Mouse (Mus musculus): Measurements from ENCODE around the gene Ak8. TPM values are rescaled to one million over a fixed set of nuclear protein-coding genes. Genes with fewer than 3 reads are reported as not detected.

Gene Ak8
- polyA plus RNA-seq, 1 experiment: 0.06 TPM

DNA sequence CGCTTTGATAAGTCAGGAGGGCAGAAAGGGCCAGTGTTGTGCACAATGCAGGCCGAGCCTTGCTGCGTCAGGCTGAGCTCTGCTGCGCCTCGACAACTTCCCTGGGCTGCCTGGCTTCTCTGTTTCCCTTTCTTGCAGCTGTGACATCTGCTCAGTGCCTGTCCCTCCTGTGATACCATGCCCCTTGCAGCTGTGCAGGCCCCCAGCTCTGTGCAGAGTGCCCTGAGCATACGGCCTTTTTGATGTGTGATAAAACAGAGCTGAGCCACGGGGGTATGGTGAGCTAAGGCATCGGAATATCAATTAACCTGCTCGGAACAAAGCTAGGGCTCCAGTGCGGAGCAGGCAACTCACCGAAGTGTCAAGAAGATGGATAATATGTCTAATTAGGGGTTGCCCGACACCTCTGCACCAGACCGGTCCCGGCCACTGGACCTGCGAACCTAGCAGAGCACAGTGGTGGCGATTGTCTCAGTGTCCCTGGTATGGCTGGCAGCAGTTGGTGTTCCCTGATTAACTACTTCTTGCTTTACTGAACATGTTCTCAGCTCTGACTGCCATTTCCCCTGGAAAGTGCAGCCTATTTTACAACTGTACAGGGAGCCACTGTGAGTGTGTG, 27.9 kb downstream of the Ak8 start:
- Histone ChIP-seq H3K27ac (ENCODE audit: insufficient read depth, low read depth, low read length) (no peak overlapping the region), H3K4me1 (ENCODE audit: control insufficient read depth, insufficient read depth, insufficient read length, low read length) (no peaks in the 10 kb centered on the region), H3K27me3 (ENCODE audit: control insufficient read depth, insufficient read depth, low read length) (no peaks in the 10 kb centered on the region), H3K4me3 (ENCODE audit: low read depth, low read length) (no peak overlapping the region), H3K36me3 (ENCODE audit: control insufficient read depth, insufficient read depth, low read length) (no peaks in the 10 kb centered on the region)
- 58% methylated on average over 16 of the region's 16 CpGs for WGBS
- TF ChIP-seq POLR2A (IDR thresholded peaks at IDR 0.05; ENCODE audit: low read depth, low read length) (no peak), CTCF (IDR thresholded peaks at IDR 0.05; ENCODE audit: extremely low read depth, insufficient read length, insufficient replicate concordance, low read depth, low read length) (no peak)

DNA sequence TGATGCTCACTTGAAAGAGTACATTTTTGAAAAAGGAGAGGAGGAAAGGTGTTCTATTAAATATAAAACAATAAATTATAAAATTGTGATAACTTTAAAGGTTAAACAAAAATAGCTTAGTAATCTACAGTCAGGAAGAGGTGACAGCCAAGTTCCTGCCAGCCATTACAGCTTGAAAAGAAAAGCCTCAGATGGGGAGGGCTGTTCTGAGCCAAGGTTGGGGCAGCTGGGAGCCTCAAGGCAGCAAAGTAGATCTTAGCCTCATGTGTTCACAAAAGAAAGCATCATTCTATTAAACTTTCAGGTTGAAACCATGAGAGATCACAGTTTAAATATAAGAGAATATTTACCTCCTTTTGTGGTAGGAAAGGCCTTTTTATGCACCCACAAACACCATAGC, 30.7 kb downstream of the Ak8 start:
- Histone ChIP-seq H3K27me3 (ENCODE audit: control insufficient read depth, insufficient read depth, low read length) (no peaks in the 10 kb centered on the region), H3K4me3 (ENCODE audit: low read depth, low read length) (no peak overlapping the region), H3K36me3 (ENCODE audit: control insufficient read depth, insufficient read depth, low read length) (no peaks in the 10 kb centered on the region), H3K27ac (ENCODE audit: insufficient read depth, low read depth, low read length) (no peak overlapping the region), H3K4me1 (ENCODE audit: control insufficient read depth, insufficient read depth, insufficient read length, low read length) (no peaks in the 10 kb centered on the region)
- TF ChIP-seq POLR2A (IDR thresholded peaks at IDR 0.05; ENCODE audit: low read depth, low read length) (no peak), CTCF (IDR thresholded peaks at IDR 0.05; ENCODE audit: extremely low read depth, insufficient read length, insufficient replicate concordance, low read depth, low read length) (no peak)

DNA sequence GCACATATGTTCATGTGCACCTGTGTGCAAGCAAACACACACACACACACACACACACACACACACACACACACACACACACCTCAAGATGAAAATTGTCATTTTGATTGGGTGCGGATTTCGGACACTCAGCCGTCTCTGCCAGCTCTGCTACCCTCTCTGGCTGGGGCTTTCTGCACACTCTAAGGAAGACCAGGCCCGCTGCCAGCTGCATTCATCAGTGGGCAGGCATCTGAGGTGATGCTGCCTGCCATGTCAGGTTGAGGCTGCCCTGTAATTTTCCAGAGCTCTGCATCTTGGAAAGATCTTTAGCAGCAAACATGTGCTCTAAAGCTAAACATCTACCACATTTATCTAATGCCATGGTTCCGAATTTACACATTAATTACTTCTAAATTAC, 37.1 kb downstream of the Ak8 start:
- Histone ChIP-seq H3K36me3 (ENCODE audit: control insufficient read depth, insufficient read depth, low read length) (no peaks in the 10 kb centered on the region), H3K4me3 (ENCODE audit: low read depth, low read length) (no peak overlapping the region), H3K27ac (ENCODE audit: insufficient read depth, low read depth, low read length) (no peak overlapping the region), H3K4me1 (ENCODE audit: control insufficient read depth, insufficient read depth, insufficient read length, low read length) (no peaks in the 10 kb centered on the region), H3K27me3 (ENCODE audit: control insufficient read depth, insufficient read depth, low read length) (no peaks in the 10 kb centered on the region)
- 79% methylated on average over 5 of the region's 5 CpGs for WGBS
- no peak for TF ChIP-seq CTCF (IDR thresholded peaks at IDR 0.05; ENCODE audit: extremely low read depth, insufficient read length, insufficient replicate concordance, low read depth, low read length)
- no peak for TF ChIP-seq POLR2A (IDR thresholded peaks at IDR 0.05; ENCODE audit: low read depth, low read length)

DNA sequence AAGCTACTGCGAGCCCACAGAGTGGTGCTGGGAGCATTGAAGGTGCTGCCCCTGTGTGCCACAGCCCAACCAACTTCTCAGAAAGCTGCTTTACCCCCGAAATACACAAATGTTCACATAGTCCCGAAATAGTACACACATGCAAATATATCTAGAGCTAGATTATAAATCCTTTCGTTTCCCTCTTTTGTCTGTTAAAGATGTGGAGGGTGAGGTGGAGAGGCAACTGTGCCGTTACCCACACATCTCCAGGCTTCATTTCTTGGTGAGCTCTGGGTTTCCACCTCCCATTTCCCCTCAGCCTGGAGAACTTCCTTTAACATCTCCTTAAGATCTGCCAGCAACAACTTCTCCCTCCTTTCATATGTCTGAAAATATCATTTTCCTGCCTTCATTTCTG, 40.2 kb downstream of the Ak8 start:
- Histone ChIP-seq H3K4me1 (ENCODE audit: control insufficient read depth, insufficient read depth, insufficient read length, low read length) (no peaks in the 10 kb centered on the region), H3K4me3 (ENCODE audit: low read depth, low read length) (no peak overlapping the region), H3K27me3 (ENCODE audit: control insufficient read depth, insufficient read depth, low read length) (no peaks in the 10 kb centered on the region), H3K27ac (ENCODE audit: insufficient read depth, low read depth, low read length) (no peak overlapping the region), H3K36me3 (ENCODE audit: control insufficient read depth, insufficient read depth, low read length) (no peaks in the 10 kb centered on the region)
- 74% methylated on average over 5 of the region's 5 CpGs for WGBS
- TF ChIP-seq POLR2A (IDR thresholded peaks at IDR 0.05; ENCODE audit: low read depth, low read length) (no peak), CTCF (IDR thresholded peaks at IDR 0.05; ENCODE audit: extremely low read depth, insufficient read length, insufficient replicate concordance, low read depth, low read length) (no peak)

DNA sequence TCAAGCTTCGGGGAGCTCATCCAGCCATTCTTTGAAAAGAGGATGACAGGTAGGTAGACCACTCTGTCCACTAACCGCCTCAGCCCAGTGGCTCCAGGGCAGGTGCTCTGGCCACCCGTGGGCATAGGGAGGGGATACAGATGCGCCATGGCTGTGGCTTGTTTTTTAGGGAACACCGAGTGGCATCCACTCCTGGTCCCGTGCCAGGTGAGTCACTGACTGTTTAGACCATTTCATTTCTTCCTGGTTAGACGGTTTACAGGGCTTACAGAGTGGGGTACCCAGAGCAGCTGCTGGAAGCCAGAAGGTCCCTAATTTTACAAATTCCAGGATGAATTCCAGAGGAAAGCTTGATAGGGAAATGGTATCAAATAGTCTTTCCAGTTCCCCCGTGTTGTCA, 42.7 kb downstream of the Ak8 start:
- no peak overlapping the region for H3K4me3 ChIP-seq (ENCODE audit: low read depth, low read length)
- WGBS: 61% methylated on average over 8 of the region's 8 CpGs
- no peak for TF ChIP-seq CTCF (IDR thresholded peaks at IDR 0.05; ENCODE audit: extremely low read depth, insufficient read length, insufficient replicate concordance, low read depth, low read length)
- TF ChIP-seq POLR2A (IDR thresholded peaks at IDR 0.05; ENCODE audit: low read depth, low read length): no peak

DNA sequence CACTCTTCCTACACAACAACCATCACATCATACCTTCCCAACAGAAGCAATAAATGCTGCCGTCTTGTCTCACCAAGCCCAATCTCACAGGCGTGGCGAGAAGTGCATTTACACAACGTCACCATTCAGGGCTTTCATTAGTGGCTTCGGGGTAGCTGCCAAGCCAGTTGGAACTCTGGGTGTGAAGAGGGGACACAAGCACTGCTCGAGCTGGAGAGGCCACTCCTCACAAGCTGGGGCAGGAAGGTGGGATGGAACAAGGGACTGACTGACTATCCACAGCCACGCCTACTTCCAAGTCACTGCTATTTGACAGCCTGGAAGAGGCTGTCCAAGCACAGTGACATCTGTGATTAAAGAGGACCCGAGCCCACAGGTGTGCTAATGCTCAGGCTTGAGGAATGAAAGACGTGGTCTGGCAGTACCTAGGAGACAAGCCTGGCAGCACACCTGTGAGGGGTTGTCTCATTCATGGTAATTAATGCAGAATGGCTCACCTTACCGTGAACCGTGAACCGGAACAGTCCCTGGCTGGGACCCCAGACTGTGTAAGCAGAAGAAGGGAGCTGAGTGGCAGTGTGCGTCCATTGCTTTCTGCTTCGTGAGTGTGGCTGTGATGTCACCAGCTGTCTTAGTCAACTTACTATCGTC, 46.8 kb downstream of the Ak8 start:
- Histone ChIP-seq H3K27ac (ENCODE audit: insufficient read depth, low read depth, low read length) (no peak overlapping the region), H3K27me3 (ENCODE audit: control insufficient read depth, insufficient read depth, low read length) (no peaks in the 10 kb centered on the region; the same call in 1 of the 2 replicates), H3K36me3 (ENCODE audit: control insufficient read depth, insufficient read depth, low read length) (no peaks in the 10 kb centered on the region), H3K4me3 (ENCODE audit: low read depth, low read length) (no peak overlapping the region), H3K4me1 (ENCODE audit: control insufficient read depth, insufficient read depth, insufficient read length, low read length) (no peaks in the 10 kb centered on the region)
- 45% methylated on average over 15 of the region's 15 CpGs for WGBS
- TF ChIP-seq POLR2A (IDR thresholded peaks at IDR 0.05; ENCODE audit: low read depth, low read length) (no peak), CTCF (IDR thresholded peaks at IDR 0.05; ENCODE audit: extremely low read depth, insufficient read length, insufficient replicate concordance, low read depth, low read length) (no peak)

More for the DNA sequence above, 42.7 kb downstream of the Ak8 start:
- H3K4me1 ChIP-seq (ENCODE audit: control insufficient read depth, insufficient read depth, insufficient read length, low read length): no peaks in the 10 kb centered on the region
- H3K27me3 ChIP-seq (ENCODE audit: control insufficient read depth, insufficient read depth, low read length): no peaks in the 10 kb centered on the region
- H3K36me3 ChIP-seq (ENCODE audit: control insufficient read depth, insufficient read depth, low read length): no peaks in the 10 kb centered on the region
- H3K27ac ChIP-seq (ENCODE audit: insufficient read depth, low read depth, low read length): no peak overlapping the region

DNA sequence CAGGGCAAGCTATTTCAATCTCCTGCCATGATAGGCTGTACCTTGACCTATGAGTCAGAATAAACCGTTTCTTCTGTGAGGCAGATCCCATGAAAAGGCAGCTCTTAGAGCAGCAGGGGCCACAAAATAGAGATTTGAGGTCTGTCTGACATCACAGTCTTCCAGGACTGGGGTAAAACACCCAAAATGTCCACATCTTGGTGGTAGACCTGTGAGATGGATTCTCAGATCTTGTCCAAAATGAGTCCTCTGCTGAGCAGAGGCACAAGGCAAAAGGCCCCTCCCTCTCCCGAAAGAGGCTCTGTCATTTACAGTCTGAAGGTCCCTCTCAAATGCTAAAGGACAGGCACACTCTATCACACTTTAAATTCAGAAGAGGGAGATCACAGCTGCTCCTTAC, 47.7 kb downstream of the Ak8 start:
- TF ChIP-seq POLR2A (IDR thresholded peaks at IDR 0.05; ENCODE audit: low read depth, low read length) (no peak), CTCF (IDR thresholded peaks at IDR 0.05; ENCODE audit: extremely low read depth, insufficient read length, insufficient replicate concordance, low read depth, low read length) (no peak)
- no peak overlapping the region for H3K27ac ChIP-seq (ENCODE audit: insufficient read depth, low read depth, low read length)
- 52% methylated on average over 2 of the region's 2 CpGs for WGBS
- H3K36me3 ChIP-seq (ENCODE audit: control insufficient read depth, insufficient read depth, low read length): no peaks in the 10 kb centered on the region
- H3K27me3 ChIP-seq (ENCODE audit: control insufficient read depth, insufficient read depth, low read length): peaks cover 3% of the 10 kb centered on the region; the same call in 1 of the 2 replicates
- no peaks in the 10 kb centered on the region for H3K4me1 ChIP-seq (ENCODE audit: control insufficient read depth, insufficient read depth, insufficient read length, low read length)
- H3K4me3 ChIP-seq (ENCODE audit: low read depth, low read length): no peak overlapping the region

Measured in small intestine, adult 2 months (tissue).